ENCODE assay signal across 29 mouse cellular contexts in the genomic region with DNA sequence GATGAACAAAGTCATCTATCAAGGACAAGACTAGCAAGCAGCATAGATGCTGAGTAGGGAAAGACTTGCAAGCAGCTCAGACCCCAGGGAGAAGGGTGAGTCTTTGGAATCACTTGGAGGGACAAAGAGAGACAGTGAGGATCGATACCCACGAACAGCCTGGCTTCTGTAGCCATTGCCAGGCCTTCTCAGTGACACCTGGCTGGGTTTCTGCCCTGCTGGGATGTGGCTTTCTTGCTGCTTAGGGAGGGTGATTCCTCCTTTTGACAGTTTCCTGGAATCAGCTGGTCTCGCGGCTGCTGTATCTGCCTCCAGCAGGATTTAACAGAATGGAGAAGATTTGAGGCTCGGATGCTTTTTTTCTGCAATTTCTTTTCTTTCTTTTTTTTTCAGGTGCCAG.
"Had no signal": no experiment of that assay in that cellular context is flagged by ENCODE, and none has a peak within 500 bp of the region (broad histone marks: within the 10 kb centered on the region; RNA-seq: fewer than 3 reads in every experiment).

No protein-coding gene starts in this region.

- H3K27ac ChIP-seq: gastrocnemius, adult 2 months; heart, adult 2 months; heart, embryonic 13.5 days; heart, embryonic 15.5 days; hindbrain, embryonic 10.5 days; hindbrain, embryonic 12.5 days; hindbrain, embryonic 14.5 days; intestine, embryonic 15.5 days; left cerebral cortex, adult 2 months; limb, embryonic 10.5 days; limb, embryonic 12.5 days; liver, embryonic 13.5 days; liver, embryonic 15.5 days had no signal

- H3K9me3 ChIP-seq: heart, embryonic 13.5 days; heart, embryonic 15.5 days; hindbrain, embryonic 10.5 days; hindbrain, embryonic 12.5 days; intestine, embryonic 15.5 days; limb, embryonic 10.5 days; limb, embryonic 12.5 days; liver, embryonic 15.5 days had no signal

- H3K4me2 ChIP-seq: heart, embryonic 11.5 days; heart, embryonic 13.5 days; heart, embryonic 15.5 days; hindbrain, embryonic 12.5 days; hindbrain, embryonic 14.5 days; intestine, embryonic 15.5 days; limb, embryonic 12.5 days; liver, embryonic 11.5 days; liver, embryonic 13.5 days; liver, embryonic 15.5 days had no signal

- H3K9ac ChIP-seq: heart, embryonic 13.5 days; heart, embryonic 15.5 days; hindbrain, embryonic 12.5 days; hindbrain, embryonic 14.5 days; intestine, embryonic 15.5 days; limb, embryonic 12.5 days; liver, embryonic 13.5 days; liver, embryonic 15.5 days; liver, postnatal 0 days had no signal

- H3K36me3 ChIP-seq: heart, embryonic 13.5 days; heart, embryonic 15.5 days; hindbrain, embryonic 10.5 days; hindbrain, embryonic 12.5 days; intestine, embryonic 15.5 days; limb, embryonic 10.5 days; limb, embryonic 12.5 days; liver, embryonic 13.5 days; liver, embryonic 15.5 days had no signal

- DNase-seq: gastrocnemius, adult 2 months; gastrocnemius, postnatal 10 days; gastrocnemius, postnatal 25 days; heart, adult 2 months; heart, postnatal 14 days; heart, postnatal 4 days; kidney, adult 18-20 months; kidney, adult 8-10 months; kidney, postnatal 10 days; kidney, postnatal 25 days; kidney, postnatal 4 days; liver; liver, embryonic 13.5 days; liver, postnatal 0 days had no signal

- ATAC-seq: hindbrain, embryonic 16.5 days; inflammation-experienced regulatory T-cells, adult 6 months; intestine, embryonic 15.5 days; intestine, postnatal 0 days; liver, postnatal 0 days had no signal

- H3K27me3 ChIP-seq: heart, embryonic 13.5 days; heart, embryonic 15.5 days; hindbrain, embryonic 12.5 days; intestine, embryonic 15.5 days; limb, embryonic 12.5 days; liver, embryonic 13.5 days; liver, embryonic 15.5 days had no signal

- H3K4me3 ChIP-seq: gastrocnemius, adult 2 months; heart, adult 2 months; heart, embryonic 13.5 days; heart, embryonic 15.5 days; hindbrain, embryonic 10.5 days; hindbrain, embryonic 12.5 days; intestine, embryonic 15.5 days; left cerebral cortex, adult 2 months; limb, embryonic 10.5 days; limb, embryonic 12.5 days; liver, embryonic 13.5 days; liver, embryonic 15.5 days had no signal

- H3K4me1 ChIP-seq: heart, embryonic 13.5 days; heart, embryonic 15.5 days; hindbrain, embryonic 10.5 days; hindbrain, embryonic 12.5 days; intestine, embryonic 15.5 days; limb, embryonic 10.5 days; limb, embryonic 12.5 days; liver, embryonic 13.5 days; liver, embryonic 15.5 days had no signal
